Mouse (Mus musculus) liver, postnatal 0 days (tissue): Measurements from ENCODE around the gene Robo4. TPM values are rescaled to one million over a fixed set of nuclear protein-coding genes. Genes with fewer than 3 reads are reported as not detected.

ENCODE experiments used
- ATAC-seq: fragments of 200-750 bp; cut with Nextera tagmentation; 2 replicates; pipeline ENCODE4 v1.8.0; 2017; ENCODE audit warnings: mild to moderate bottlenecking, moderate library complexity
- DNase-seq: peaks from one replicate; pipeline ENCODE4 v3.0.0-alpha.2; 2016
- H3K27ac ChIP-seq: fragments of 300-500 bp; sonication (generic); 2 replicates; pipeline ENCODE4 v1.5.1; 2014; ENCODE audit warnings: antibody characterized with exemption, moderate library complexity, mild to moderate bottlenecking, low read depth
- H3K27me3 ChIP-seq: fragments of 300-500 bp; sonication (generic); 2 replicates; pipeline ENCODE4 v1.6.1; 2014; ENCODE audit warnings: low read length, control low read depth, mixed read lengths; ENCODE audit not compliant: insufficient read depth
- H3K36me3 ChIP-seq: fragments of 300-500 bp; sonication (generic); replicated peaks from 2 replicates; pipeline ENCODE4 v1.6.1; 2014; ENCODE audit warnings: mild to moderate bottlenecking, control low read depth, low read length, moderate library complexity, mixed read lengths; ENCODE audit not compliant: insufficient read depth
- H3K4me1 ChIP-seq: fragments of 300-500 bp; sonication (generic); 2 replicates; pipeline ENCODE4 v1.6.1; 2014; ENCODE audit warnings: antibody characterized with exemption, mild to moderate bottlenecking, control low read depth; ENCODE audit not compliant: insufficient read depth
- H3K4me2 ChIP-seq: fragments of 300-500 bp; sonication (generic); 2 replicates; pipeline ENCODE4 v1.6.1; 2014; ENCODE audit warnings: low read depth, mild to moderate bottlenecking, low read length, moderate library complexity, mixed read lengths
- H3K4me3 ChIP-seq: fragments of 300-500 bp; sonication (generic); 2 replicates; pipeline ENCODE4 v1.5.1; 2014; ENCODE audit warnings: low read depth, low read length
- H3K9ac ChIP-seq: fragments of 300-500 bp; sonication (generic); replicated peaks from 2 replicates; pipeline ENCODE4 v1.6.1; 2014; ENCODE audit warnings: mild to moderate bottlenecking, moderate library complexity
- H3K9me3 ChIP-seq: fragments of 300-500 bp; sonication (generic); 2 replicates; pipeline ENCODE4 v1.6.1; 2016; ENCODE audit warnings: mild to moderate bottlenecking, control low read depth, low read length, mixed read lengths
- CTCF ChIP-seq: sonication (generic); IDR thresholded peaks from 2 replicates; pipeline ENCODE4 v1.5.1; 2016; ENCODE audit warnings: antibody characterized with exemption, low read depth
- EP300 ChIP-seq: IDR thresholded peaks from 2 replicates; pipeline ENCODE4 v1.6.1; 2016; ENCODE audit warnings: antibody characterized with exemption, low read depth, mild to moderate bottlenecking
- WGBS: fragments of 180-500 bp; shearing (Covaris S2); extraction: QIAGEN DNeasy Blood & Tissue Kit; methylation state at CpG from one replicate; pipeline ENCODE4 v1.1.7; 2014; ENCODE audit not compliant: insufficient replicate concordance; 5-methylcytosine and 5-hydroxymethylcytosine counted together
- polyA plus RNA-seq: library from polyadenylated mRNA; unstranded; fragments of >200 nt; fragmentation: Nextera tagmentation; extraction: Ambion mirVana; gene quantifications from 2 replicates; pipeline ENCODE4 v1.2.1, GENCODE M21; 2015

Robo4 gene
- polyA plus RNA-seq, 1 experiment from 2014 or later, result 2.5 TPM

DNA sequence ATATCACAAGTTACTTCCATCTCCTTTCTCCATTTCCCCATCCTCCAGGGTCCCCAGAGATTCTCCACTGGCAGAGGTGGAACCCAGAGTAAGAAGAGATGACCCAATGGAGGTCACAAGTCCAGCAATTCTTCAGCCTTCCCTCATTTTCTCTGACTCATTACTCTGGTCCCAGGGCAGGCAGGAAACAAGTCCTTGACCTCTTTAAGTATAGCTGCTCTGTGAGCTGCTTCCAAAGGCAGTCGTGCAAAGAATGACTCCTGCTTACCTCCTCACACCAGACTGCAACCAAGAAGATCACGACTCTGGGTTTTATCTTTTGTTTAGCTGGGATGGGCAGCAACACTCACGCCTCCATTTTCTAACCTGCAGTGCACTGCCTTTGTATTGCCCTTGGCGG is 33.9 kb downstream of the Robo4 start:
- Histone ChIP-seq H3K4me3 (no peak overlapping the region), H3K9me3 (no peaks in the 10 kb centered on the region), H3K36me3 (no peaks in the 10 kb centered on the region), H3K4me2 (no peak overlapping the region), H3K27ac (no peak overlapping the region), H3K4me1 (no peaks in the 10 kb centered on the region; the same call in 1 of the 2 replicates), H3K27me3 (peaks cover 45% of the 10 kb centered on the region), H3K9ac (no peak overlapping the region)
- TF ChIP-seq EP300 (no peak), CTCF (no peak)
- ATAC-seq (no peak), DNase-seq (no peak)
- WGBS, result 4% methylated on average over 4 of the region's 4 CpGs

GRCm38 (mm10) chr9:37437772-37438735 is 36.4 kb downstream of the Robo4 start:
- WGBS, result 39% methylated on average over 3 of the region's 3 CpGs
- Histone ChIP-seq H3K4me3 (no peak overlapping the region), H3K9me3 (no peaks in the 10 kb centered on the region), H3K27me3 (peaks cover 22% of the 10 kb centered on the region), H3K36me3 (no peaks in the 10 kb centered on the region), H3K27ac (no peak overlapping the region), H3K4me1 (no peaks in the 10 kb centered on the region), H3K9ac (no peak overlapping the region), H3K4me2 (no peak overlapping the region)
- ATAC-seq (no peak), DNase-seq (no peak)
- no peak for TF ChIP-seq CTCF
- TF ChIP-seq EP300, result no peak

DNA sequence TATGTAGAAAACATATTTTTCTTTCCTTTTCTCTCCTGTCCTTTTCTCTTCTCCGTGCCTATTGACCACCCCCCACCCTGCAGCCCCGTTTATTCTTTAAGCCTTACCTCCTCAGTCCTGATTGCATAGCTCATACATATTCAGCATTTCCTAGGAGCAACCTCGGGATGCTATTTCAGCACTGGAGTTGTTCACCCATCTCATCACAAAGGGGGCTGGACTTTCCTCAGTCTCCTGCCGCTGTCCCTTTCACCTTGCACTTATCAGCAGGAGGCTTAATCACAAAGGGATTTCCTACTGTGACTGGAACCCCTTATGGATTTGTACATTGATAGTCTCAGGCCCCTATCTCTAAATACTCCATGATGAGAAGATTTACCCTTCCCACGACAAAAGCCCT is 50.7 kb downstream of the Robo4 start:
- no peaks in the 10 kb centered on the region for H3K9me3 ChIP-seq
- H3K4me3 ChIP-seq, result no peak overlapping the region
- H3K36me3 ChIP-seq, result no peaks in the 10 kb centered on the region
- no peak overlapping the region for H3K9ac ChIP-seq
- peaks cover 45% of the 10 kb centered on the region for H3K27me3 ChIP-seq
- TF ChIP-seq EP300 (no peak), CTCF (no peak)
- DNase-seq (no peak), ATAC-seq (no peak)
- H3K27ac ChIP-seq, result no peak overlapping the region
- 5% methylated on average over 5 of the region's 5 CpGs for WGBS
- no peak overlapping the region for H3K4me2 ChIP-seq
- H3K4me1 ChIP-seq, result no peaks in the 10 kb centered on the region

DNA sequence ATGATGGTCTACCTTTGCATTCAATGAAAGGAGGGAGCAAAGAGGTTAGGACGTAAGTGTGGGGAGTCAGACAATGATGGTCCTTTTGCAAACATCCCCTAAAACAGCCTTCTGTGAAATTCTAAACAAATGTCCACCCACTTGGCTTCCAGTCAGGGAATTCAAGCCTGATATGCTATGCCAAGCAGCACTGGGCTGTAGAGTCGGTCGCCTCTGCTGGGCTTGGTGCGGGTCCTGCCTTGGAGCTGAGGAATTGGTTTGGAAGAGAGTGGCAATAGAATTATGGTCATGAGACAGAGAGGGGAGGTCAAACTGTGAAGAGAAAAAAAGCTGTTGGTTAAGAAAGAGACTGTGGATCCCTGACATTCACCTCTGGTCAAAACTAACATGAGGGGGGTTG is 51.6 kb downstream of the Robo4 start:
- Histone ChIP-seq H3K4me3 (no peak overlapping the region), H3K4me2 (no peak overlapping the region), H3K27me3 (peaks cover 55% of the 10 kb centered on the region), H3K9me3 (no peaks in the 10 kb centered on the region), H3K36me3 (no peaks in the 10 kb centered on the region), H3K9ac (no peak overlapping the region), H3K27ac (no peak overlapping the region), H3K4me1 (no peaks in the 10 kb centered on the region)
- TF ChIP-seq CTCF, result no peak
- no peak for TF ChIP-seq EP300
- ATAC-seq (no peak), DNase-seq (no peak)
- WGBS, result 42% methylated on average over 4 of the region's 4 CpGs

DNA sequence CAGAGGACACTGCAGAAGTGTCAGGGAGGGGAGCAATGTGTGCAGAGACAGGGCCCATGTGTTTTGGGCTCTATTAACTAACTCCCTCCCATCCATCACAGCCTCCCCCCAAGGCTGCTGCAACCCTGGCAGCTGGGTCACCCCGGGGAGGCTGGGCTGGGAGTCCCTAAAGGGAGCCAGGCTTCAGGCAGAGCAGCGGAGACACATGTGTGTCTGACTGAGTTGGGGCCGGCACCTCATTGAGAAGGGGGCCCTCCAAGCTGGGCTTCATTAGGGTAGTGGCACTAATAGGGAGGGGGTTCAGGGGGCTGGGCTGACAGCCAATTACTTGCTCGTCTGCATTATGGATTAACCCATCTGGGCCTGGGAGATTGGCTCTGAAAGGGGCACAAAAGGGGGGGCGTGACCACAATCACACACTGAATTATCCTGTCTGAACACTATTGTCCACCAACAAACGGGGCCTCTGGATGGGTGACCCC is 52.4 kb downstream of the Robo4 start:
- 18% methylated on average over 6 of the region's 6 CpGs for WGBS

GRCm38 (mm10) chr9:37454991-37455390 is 53.3 kb downstream of the Robo4 start:
- H3K36me3 ChIP-seq, result no peaks in the 10 kb centered on the region
- TF ChIP-seq EP300 (no peak), CTCF (no peak)
- H3K27me3 ChIP-seq, result peaks cover 71% of the 10 kb centered on the region
- no peak overlapping the region for H3K9ac ChIP-seq
- DNase-seq (no peak), ATAC-seq (no peak)
- no peak overlapping the region for H3K4me2 ChIP-seq
- 16% methylated on average over 3 of the region's 3 CpGs for WGBS
- no peaks in the 10 kb centered on the region for H3K9me3 ChIP-seq
- H3K27ac ChIP-seq, result no peak overlapping the region
- peaks cover under 1% of the 10 kb centered on the region for H3K4me1 ChIP-seq
- no peak overlapping the region for H3K4me3 ChIP-seq

More for the DNA sequence above, 52.4 kb downstream of the Robo4 start:
- no peak overlapping the region for H3K9ac ChIP-seq
- ATAC-seq, result no peak
- no peak overlapping the region for H3K27ac ChIP-seq
- no peaks in the 10 kb centered on the region for H3K36me3 ChIP-seq
- peaks cover 62% of the 10 kb centered on the region for H3K27me3 ChIP-seq
- TF ChIP-seq EP300 (no peak), CTCF (no peak)
- no peak overlapping the region for H3K4me2 ChIP-seq
- no peak for DNase-seq
- H3K4me3 ChIP-seq, result no peak overlapping the region
- no peaks in the 10 kb centered on the region for H3K4me1 ChIP-seq
- H3K9me3 ChIP-seq, result no peaks in the 10 kb centered on the region
